Mouse (Mus musculus) heart, adult 10 weeks (tissue): Measurements from ENCODE around the gene Coa4. TPM values are rescaled to one million over a fixed set of nuclear protein-coding genes. Genes with fewer than 3 reads are reported as not detected.

Source experiments
- polyA plus RNA-seq: library from polyadenylated mRNA; stranded (reverse); fragments of 350-450 nt; fragmentation: Illumina TruSeq; extraction: RNeasy Lipid Tissue Mini Kit (QIAGEN cat#74804); gene quantifications from one replicate; pipeline ENCODE4 v1.2.3, GENCODE M21; 2014; ENCODE audit warnings: low read depth, low replicate concordance

Gene Coa4
- 11.5 TPM for polyA plus RNA-seq

GRCm38 (mm10) chr7:100536804-100537518, at the start of gene Coa4:
Coa4 (plus strand) TSS chr7:100537071.

DNA sequence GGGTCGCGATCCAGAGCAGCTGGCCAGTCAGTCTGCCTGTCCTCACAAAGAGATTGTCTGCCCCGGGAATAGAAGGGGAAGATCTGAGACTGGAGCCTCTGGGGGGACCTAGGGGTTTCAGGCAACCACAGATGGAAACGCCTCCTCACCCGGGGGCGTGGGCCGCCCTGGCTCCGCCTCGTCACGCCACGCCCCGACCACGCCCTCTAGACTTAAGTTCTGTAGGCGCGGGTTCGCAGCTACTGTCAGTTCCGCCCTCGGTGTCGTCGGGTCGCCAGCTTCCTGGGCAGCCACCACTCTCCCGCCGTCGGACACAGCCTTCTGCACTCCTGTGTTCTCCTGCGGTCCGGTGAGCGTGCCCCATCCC, 43.8 kb upstream of the Coa4 start, which contains the start of gene Ucp2:
TSS of gene Ucp2 (plus strand) at position 221 of the 367 bp plus-strand sequence.

DNA sequence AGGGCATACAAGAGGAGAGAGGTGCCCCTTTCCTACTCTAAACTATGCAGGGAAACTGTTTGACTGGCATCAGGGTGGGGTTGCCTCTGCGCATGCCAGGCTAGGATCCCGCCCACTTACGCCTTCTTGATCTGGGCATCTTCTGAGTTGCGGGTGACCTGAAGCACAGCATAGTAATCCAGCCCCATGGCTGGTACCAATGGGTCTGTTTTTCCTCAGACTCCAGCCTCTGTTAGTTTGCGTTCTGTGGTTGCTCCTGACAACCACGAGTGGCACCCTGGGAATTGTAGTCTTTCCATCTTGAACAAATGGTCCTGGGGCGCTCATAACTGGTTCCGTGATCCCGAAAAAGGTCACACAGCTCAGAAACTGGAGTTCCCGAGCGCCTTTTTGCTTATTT, 22.3 kb upstream of the Coa4 start, which contains the start of gene Dnajb13:
TSS of gene Dnajb13 (minus strand) at position 388 of the 400 bp plus-strand sequence.

Other genes starting within 250 kb of the Coa4 start
- gene C2cd3, start 164.8 kb upstream of the Coa4 start, polyA plus RNA-seq: 9.2 TPM
- gene Ppme1, start 164.8 kb upstream of the Coa4 start, polyA plus RNA-seq: 37.3 TPM
- 42.2 TPM for gene Ucp3, start 64.1 kb upstream of the Coa4 start, polyA plus RNA-seq
- gene Ucp2, start 43.7 kb upstream of the Coa4 start, polyA plus RNA-seq: 129 TPM
- gene Dnajb13, start 22.1 kb upstream of the Coa4 start, polyA plus RNA-seq: not detected
- gene Rab6a, start 70.3 kb downstream of the Coa4 start, polyA plus RNA-seq: 76.9 TPM
- 89.1 TPM for gene Mrpl48, start 71.2 kb downstream of the Coa4 start, polyA plus RNA-seq
- gene Plekhb1, start 125.3 kb downstream of the Coa4 start, polyA plus RNA-seq: 3.3 TPM
- 19.2 TPM for gene Fam168a, start 169.6 kb downstream of the Coa4 start, polyA plus RNA-seq